Mouse (Mus musculus): ENCODE data around the gene A2ml1. TPM values are rescaled to one million over a fixed set of nuclear protein-coding genes. Genes with fewer than 3 reads are reported as not detected.

A2ml1 gene
- polyA plus RNA-seq (2012; rRNA removed), result 0.93 and 1.3 TPM in 2 replicates

DNA sequence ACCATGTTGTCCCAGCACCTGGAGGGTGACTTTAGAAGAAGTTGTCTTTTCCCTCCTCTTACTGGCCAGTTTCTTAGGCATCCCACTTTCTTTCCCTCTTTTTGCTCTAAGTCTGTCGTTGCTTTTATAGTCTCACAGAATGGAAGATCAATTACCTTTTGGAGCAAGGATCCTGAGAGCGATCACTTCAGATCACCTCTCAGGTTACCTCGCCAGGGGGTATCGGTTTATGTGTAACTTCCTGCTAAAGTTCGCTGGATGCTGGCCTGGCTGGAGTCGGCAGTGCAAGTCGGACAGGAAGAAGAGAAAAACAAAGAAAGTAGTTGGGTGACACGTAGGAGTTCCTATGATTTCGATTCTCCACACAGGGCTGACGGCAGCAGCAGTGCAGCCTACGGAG lies at the start of gene A2ml1:
Gene A2ml1, minus strand, starts transcription at position 101 of the 400 bp plus-strand sequence.

DNA sequence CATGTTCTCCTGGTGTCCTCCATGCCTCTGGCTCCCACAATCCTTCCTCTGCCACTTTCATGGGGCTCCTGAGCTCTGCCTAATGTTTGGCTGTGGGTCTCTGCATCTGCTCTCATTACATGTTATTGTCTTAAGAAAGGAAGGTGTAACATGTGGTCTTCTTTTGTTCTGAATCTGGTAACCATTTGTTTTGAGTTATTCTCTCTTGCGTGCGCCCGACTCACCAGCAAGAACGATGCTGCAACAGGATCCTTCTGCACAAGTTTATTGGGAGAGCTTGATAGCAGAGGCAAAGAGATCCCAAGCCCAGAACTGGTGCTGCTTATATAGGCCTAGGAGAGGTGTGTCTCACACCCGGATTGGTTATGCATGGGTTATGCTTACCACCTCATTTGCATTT lies 42.0 kb upstream of the A2ml1 start, which contains the start of gene Klrb1a:
Gene Klrb1a, minus strand, starts transcription at position 101 of the 400 bp plus-strand sequence.

DNA sequence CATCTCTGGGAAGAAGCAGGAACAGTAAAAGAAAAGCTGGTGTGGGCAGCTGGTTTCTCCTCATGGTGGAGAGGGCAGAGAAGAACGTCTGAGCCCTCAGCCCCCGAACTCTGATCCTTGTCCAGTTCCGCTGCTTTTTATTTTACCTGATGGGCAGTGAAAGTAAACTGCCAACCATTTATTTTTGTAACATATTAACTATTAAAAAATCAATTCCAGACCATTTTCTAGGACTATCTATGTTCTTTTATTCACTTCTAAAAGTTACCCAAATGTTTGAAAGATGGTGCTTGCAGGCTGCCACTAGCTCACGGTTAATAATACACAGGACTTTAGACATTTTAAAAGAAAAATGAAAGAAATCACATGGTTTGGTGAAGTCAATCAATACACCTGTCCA lies 54.8 kb downstream of the A2ml1 start, which contains the start of gene Pzp:
Gene Pzp, minus strand, starts transcription at position 120 of the 400 bp plus-strand sequence.

Other genes starting within 250 kb of the A2ml1 start
- 34.5 and 40.2 TPM in 2 replicates for gene Tulp3, start 225.8 kb downstream of the A2ml1 start, polyA plus RNA-seq (2012; rRNA removed)
- 42.5 and 43.0 TPM in 2 replicates for gene Rhno1, start 218.7 kb downstream of the A2ml1 start, polyA plus RNA-seq (2012; rRNA removed)
- gene Foxm1, start 218.6 kb downstream of the A2ml1 start, polyA plus RNA-seq (2012; rRNA removed), result 50.6 and 65.2 TPM in 2 replicates
- gene Tex52, start 206.2 kb downstream of the A2ml1 start, polyA plus RNA-seq (2012; rRNA removed), result 1.0 and 1.8 TPM in 2 replicates
- not detected in 2 replicates for gene Gm44596, start 206.1 kb downstream of the A2ml1 start, polyA plus RNA-seq (2012; rRNA removed)
- 5.3 and 7.5 TPM in 2 replicates for gene Nrip2, start 182.3 kb downstream of the A2ml1 start, polyA plus RNA-seq (2012; rRNA removed)
- 34.6 and 38.2 TPM in 2 replicates for gene Itfg2, start 156.7 kb downstream of the A2ml1 start, polyA plus RNA-seq (2012; rRNA removed)
- gene Fkbp4, start 142.9 kb downstream of the A2ml1 start, polyA plus RNA-seq (2012; rRNA removed), result 258 and 290 TPM in 2 replicates
- gene Pzp, start 54.9 kb downstream of the A2ml1 start, polyA plus RNA-seq (2012; rRNA removed), result 0.08 TPM in 1 of 2 replicates, not detected in the other
- not detected in 2 replicates for gene Klrb1a, start 41.9 kb upstream of the A2ml1 start, polyA plus RNA-seq (2012; rRNA removed)
- gene Clec2h, start 80.8 kb upstream of the A2ml1 start, polyA plus RNA-seq (2012; rRNA removed), result not detected in 2 replicates
- 0.16 and 0.23 TPM in 2 replicates for gene Klrb1, start 141.5 kb upstream of the A2ml1 start, polyA plus RNA-seq (2012; rRNA removed)
- 0.07 and 0.08 TPM in 2 replicates for gene Klrb1c, start 207.6 kb upstream of the A2ml1 start, polyA plus RNA-seq (2012; rRNA removed)
- gene Gm44511, start 244.7 kb upstream of the A2ml1 start, polyA plus RNA-seq (2012; rRNA removed), result not detected in 2 replicates
- gene Klrb1b, start 244.7 kb upstream of the A2ml1 start, polyA plus RNA-seq (2012; rRNA removed), result 0.06 and 0.11 TPM in 2 replicates